Mouse (Mus musculus): Measurements from ENCODE around the gene Cryba1.
"Not testable (repeated sequence)": the region's sequence is repeated elsewhere in the genome, so short reads cannot be mapped to it uniquely, and the experiment has no call there.

Cryba1 gene

DNA sequence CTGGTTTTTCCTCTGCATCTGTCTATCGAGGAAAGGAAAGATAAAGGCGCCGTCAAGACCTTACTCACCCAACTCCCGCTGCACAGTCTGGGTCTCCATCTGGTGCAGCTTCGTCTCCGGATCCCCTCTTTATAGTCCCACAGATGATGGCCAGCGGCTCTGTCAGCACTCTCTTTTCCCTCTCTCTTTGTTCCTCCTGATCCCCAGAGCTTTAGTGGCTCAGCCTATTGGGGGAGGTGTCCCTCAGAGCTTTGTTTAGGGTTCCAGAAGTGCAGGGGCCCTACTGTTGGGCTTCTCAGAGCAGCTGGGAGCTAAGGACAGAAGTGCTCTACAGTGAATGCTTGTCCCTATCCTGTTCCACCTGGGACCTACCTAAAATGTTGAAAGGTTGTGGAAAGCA, at the start of gene Cryba1:
TSS of gene Cryba1 (minus strand) at position 101 of the 400 bp plus-strand sequence.
- no peak for DNase-seq (ENCODE audit: low spot score)

DNA sequence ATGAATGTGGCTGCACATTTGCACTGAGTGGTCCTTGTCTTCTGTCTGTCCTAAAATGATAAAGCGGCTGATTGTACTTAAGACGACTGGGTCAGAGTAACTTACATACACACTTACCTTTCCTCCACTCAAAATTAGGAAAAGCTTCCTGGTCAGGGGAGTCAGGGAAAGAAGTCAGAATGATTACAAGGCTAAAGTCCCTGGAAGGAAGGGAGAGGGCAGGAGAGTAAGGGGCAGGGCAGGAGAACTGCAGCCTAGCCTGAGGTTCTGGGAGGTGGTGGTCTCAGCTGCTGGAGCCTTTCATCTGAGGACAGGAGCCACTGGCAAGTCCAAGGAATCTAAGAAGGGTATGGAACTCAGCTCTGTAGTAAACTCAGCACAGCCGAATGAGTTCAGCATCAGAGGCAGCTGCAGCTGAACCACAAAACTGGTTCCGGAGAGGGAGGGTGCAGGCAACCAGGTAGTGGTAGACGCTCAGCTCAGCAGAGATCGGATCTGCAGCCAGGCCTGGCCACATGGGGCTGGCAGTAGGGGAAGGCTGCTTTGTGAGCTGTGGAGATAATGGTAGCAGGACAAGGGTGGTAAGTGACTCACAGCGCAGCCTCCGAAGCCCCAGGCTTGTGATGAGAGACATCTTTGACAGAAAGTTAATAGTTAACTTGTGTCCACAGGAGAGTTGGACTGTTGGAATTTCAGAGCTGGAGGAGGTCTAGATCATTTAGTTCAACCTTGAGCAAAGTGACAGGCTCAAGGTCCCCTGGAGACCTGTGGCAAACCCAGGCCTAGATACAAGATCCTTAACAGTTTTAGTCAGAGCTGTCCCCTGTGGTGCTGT, 47.0 kb upstream of the Cryba1 start:
- DNase-seq (ENCODE audit: low spot score) = no peak

DNA sequence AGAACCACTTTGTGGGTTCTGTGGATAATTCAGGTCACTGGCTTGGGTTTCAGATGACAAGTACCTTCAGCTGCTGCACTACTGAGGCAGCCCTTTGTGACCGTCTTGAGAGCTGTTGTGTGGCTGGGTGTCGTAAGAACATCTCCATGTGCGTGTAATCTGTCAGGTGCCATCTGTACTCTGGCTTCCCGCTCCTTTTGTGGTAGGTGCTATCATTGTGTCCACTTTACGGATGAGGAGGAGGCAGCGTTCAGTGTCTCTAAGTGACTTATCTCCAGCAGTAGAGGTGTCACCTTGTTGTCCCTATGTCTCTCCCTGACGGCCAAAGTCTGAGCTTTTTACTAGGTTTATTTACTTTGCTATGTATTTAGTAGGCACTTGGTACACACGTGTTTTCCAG, 45.3 kb upstream of the Cryba1 start:
- DNase-seq (ENCODE audit: low spot score) = no peak

DNA sequence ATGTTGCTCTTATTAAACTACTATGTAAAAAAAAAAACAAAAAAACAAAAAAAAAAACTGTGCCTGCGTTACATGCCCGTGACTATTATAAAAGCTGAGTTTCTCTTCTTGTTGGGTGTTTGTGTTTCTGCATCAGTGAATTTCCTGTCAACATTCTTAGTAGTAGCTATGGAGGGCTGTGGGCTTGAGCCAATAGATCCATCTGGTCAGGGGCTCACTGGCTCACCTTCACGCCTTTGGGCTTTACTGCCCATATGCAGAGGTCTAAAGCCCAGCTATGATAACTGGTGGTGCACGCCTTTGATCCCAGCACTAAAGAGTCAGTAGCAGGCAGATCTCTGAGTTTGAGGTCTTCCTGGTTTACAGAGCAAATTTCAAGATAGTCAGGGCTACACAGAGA, 44.4 kb upstream of the Cryba1 start:
- DNase-seq (ENCODE audit: low spot score) = no peak

DNA sequence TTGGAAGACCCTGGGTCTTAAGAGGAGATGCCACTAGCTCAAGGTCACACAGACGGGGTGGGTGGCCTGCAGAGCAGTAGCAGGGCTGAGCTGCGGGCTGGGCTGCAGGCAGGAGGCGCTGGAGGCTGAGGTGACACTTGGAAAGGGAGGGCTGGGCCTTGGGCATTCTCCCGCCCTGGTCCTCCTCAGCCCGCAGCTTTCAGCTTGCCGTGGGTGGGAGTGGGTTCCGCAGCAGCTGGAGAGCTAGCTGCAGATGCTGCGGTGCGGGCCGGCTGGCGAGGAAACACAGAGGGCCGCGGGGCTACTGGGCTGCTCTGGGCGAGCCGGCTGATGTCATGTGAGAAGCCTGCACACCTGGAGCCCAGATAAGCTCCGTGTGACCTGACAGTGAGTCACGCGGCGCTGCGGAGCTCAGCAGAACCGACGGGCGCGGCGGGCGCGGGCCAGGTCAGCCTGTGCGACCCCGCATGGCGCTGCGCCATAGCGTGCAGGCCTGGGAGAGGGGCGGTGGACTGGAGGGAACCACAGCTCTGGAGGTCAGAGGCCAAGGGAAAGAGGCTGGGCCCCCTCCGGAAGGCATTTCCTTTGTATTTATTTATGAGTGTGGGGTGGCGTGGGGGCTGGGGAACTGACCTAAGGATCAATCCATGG, 41.4 kb upstream of the Cryba1 start:
- DNase-seq (ENCODE audit: low spot score) = no peak

DNA sequence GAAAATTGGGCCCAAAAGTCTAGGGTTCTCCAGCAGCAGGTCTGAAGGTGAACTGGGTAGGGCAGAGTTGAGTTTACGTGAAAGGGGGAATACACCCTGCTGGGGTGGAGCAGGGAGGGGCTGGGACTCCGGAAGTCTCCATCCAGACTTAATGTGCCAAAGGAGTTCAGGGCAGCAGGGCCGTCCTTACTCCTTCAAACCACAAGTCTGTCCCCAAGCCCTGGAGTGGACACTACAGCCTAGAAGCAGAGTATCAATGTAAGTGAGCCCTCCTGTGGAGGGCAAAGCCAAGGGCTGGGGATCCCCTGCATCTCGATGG, 40.3 kb upstream of the Cryba1 start:
- no peak for DNase-seq (ENCODE audit: low spot score)

DNA sequence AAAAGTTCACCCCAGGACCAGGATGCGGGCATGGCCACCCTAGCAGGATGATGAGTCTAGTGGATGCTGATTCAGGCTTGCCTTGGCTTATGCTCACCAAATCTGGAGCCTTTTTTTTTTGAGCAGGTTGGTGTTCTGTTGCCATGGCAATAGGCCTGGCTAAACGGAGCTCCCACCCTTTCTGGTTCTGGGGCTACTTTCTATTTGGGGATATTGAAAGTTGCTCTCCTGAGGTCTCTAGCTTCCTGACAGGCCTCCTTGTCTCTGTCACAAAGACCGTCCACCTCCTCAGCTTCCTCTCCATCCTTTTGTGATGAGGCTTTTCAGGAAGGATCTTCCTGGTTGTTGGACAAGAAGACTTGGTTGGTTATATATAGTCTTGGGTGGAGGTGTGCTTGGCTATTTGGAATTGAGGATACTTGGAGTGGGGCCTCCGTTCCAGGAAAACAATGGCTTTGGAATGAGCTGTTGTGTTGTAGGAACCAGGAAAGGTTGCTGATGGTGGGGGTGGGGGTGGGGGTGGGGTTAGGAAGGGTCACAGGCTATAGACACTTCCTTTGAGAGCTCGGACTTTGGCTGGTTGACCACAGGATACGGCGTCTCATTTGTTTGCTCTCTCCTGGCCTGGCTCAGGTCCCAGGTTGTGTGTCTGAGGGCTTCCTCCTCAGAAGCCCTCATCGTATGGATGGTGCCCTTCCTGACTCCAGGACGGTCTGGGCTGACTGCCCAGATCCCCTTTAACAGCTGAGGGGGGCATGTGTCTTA, 39.8 kb upstream of the Cryba1 start:
- no peak for DNase-seq (ENCODE audit: low spot score)

DNA sequence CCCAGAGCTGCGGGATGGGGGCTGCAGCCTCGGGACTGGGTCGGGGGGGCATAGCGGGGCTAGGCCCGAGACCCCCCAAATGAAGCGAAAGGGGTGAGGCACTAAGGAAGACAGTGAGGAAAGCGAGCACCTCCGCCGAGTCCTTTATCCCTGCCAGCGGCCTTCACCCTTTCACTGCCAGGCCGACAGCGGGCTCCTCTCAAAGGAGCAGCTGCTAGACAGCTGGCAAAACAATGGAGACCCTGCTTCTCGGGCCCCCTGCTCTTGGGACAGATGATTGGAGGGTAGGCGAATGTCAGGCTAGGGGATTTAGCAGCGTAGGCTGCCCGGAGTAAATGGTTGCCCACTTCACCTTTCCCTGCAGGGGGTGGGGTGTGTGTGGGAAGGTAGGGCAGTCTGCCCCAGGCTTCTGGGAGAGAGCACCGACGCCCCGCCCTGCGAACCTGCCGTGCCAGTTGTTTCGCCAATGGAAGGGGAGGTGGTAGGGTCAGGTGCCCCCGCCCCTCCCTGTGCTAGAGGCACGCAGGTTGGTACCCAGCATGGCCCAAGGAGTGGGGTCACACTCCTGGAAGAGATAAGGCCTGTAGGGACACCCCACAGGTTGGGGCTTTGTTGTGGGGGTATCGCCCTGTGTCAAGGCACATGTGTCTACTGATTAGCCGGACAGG, 38.7 kb upstream of the Cryba1 start:
- peak; percentile 48 for DNase-seq (ENCODE audit: low spot score)

DNA sequence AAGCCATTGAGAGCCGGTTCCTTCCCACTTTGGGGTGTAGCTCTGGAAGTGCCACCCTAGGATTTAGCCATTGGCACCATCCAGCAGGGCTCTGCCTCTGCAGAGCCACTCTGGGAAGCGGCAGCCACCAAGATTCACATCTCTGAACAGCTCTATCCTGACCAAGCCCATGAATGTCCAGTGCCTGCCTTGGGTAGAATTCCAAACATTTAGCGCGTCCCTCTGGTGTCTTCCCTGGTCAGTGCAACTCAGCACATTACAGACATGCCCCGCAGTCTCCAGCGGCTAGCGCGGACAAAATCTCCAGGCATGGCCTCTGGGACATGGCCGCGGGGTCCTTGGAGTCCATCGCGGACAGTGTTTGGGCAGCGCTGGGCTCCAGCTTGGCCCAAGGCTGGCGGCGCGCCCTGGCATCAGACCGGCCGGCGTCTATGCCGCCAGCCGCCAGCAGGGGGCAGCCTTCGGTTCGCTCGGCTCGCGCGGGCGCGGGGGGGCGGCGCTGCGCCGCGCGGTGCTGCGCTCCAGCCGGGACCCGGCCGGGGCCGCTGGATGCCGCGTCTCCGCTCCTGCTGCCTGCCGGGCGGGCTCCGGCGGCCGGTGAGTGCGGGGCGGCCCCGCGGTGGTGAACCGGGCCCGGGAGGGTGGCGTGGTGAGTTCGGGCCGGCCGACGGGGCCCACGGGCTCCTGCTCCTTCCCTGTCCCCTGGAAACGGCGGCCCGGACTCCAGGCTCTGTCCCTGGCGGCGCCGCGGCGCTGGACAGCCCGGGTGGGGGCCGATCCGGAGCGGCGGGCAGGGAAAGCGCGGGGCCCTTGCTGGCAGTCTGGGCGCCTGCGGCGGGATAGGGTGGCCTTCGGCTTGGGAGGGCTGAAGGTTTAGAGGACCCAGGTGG, 37.9 kb upstream of the Cryba1 start, which contains the start of gene Myo18a:
TSS of gene Myo18a (plus strand) at position 464 of the 890 bp plus-strand sequence.
- DNase-seq (ENCODE audit: low spot score) = peak; percentile 79

DNA sequence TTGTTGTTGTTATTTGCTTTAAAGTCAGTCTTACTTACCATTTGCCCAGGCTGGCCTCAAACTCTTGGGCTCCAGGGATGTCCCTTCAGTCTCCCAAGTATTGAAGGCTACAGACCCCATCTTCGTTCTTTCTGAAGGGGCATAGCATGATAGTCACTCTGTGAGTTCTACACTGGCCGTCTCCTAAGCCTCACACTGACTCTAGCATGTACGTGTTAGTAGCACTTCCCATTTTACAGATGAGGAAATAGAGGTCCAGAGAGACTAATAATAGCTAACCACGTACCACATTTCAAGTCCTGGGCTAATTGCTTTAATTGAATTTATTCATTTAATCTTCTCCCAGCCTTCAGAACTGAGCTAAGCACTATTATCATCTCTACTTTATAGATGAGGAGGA, 34.9 kb upstream of the Cryba1 start:
- DNase-seq (ENCODE audit: low spot score) = no peak

DNA sequence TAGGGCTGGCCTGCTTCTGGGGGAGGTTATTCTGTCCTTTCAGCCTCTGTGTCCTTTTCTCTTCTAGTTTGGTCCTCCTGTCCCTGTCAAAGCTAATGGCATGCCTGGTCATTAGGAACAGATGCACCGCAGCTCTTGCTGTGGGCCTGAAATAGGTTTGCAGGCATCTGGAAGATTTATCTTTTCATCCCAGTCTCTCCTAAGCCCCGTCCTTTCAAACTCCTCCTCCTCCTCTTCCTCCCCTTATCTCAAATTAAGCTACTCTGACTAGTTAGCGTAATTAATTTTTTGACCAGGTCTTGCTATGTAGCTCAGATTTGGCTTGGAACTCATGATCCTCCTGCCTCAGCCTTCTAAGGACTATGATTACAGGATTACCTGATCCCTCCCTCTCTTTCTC, 28.4 kb upstream of the Cryba1 start:
- no peak for DNase-seq (ENCODE audit: low spot score)

DNA sequence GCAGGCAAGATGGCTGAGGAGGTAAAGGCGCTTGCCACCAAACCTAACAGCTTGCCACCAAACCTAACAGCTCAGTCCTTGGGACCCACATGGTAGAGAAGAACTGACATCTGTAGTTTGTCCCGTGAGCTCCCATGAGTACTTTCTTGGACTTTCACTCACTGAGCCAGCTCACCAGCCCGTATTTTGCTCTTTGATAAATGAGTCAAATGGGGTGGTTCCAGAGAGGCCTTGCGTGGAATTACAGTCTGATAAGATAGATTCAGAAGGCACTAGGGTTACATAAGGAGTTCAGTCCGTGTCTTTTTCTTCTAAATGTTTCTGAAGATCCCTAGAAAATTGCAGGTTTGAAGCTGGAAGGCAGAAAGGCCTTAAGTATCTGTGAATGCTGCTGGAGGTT, 27.4 kb upstream of the Cryba1 start:
- no peak for DNase-seq (ENCODE audit: low spot score)

DNA sequence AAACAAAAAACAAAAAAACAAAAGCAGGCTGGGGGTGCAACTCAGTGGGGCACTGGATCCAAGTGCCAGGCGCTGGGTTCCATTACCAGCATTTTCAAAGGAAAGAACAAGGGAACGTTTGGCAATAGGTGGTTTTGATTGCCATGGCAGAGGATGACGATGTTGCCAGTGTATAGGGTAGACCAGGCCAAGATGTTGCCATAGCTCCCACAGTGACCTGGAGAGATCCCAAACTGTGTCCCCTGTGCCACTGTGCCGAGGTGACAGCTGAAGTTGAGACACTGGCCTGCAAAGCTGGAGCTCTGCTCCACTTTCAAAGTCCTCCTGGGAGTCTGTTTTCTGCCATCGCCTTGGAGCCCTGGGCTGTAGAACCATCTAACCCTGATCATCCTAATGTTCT, 23.9 kb upstream of the Cryba1 start:
- no peak for DNase-seq (ENCODE audit: low spot score)

DNA sequence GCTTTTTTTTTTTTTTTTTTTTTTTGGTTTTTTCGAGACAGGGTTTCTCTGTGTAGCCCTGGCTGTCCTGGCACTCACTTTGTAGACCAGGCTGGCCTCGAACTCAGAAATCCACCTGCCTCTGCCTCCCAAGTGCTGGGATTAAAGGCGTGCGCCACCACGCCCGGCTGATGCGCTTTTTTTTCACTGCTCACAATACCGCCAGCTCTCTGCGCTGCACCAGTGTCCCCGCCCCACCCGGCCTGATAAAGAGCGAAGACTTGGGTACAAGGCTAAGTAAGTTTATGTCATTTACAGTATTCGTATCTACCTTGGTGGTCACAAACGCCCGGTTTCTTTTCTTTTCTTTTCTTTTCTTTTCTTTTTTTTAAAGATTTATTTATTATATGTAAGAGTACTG, 22.0 kb upstream of the Cryba1 start:
- DNase-seq (ENCODE audit: low spot score) = not testable (repeated sequence)

DNA sequence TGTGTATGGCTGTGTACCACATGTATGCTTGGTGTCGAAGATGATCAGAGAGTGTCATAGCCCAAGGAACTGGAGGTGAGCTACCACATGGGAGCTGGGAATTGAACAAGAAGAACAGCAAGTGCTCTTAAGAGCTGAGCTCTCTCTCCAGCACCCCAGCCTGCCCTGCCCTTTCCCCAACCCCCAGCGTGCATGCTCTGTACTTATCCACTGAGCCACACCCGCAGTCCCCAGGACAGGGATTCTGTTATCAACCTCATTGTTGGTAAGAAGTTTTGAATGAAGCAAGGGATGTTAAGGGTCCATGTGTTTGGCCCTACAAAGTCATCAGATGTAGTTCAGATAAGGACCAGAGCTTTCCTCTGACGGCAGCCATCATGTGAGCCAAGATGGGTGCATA, 21.6 kb upstream of the Cryba1 start:
- no peak for DNase-seq (ENCODE audit: low spot score)

DNA sequence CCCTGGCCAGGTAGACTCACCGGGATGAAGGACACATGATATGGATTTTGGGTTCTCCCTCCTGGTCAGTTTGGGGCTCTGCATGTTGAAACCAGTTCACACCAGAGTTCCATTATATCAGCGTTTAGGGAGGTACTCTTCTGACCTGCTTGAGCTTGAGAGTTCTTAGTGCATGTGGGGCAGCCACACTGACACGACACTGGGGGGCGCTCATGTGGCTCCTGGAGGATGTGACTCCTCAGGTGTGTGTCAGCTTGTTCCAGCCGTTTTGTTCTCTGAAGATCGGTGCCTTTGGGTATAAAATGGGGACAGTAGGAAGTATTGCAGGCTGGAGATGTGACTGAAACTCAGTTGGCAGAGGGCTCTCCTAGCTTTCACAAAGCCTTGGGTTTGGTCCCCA, 18.9 kb upstream of the Cryba1 start:
- DNase-seq (ENCODE audit: low spot score) = no peak

DNA sequence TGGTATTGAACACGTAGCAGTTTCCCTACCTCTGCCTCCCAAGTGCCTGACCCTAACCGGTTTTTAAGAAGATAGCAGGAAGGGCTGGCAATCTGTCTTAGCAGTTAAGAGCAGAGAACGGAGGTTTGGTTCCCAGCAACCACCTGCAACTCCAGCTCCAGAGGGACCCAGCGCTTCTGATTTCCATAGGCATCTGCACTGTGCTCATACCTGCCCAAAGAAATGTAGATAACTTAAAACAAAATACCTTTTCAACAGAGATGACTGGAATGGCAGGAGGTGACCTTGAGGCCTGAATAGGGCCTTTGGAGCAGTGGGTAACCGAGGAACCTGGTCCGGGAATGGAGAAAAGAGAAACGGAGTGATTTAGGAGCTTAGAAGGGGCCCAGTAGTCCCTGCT, 13.5 kb upstream of the Cryba1 start:
- DNase-seq (ENCODE audit: low spot score) = no peak

DNA sequence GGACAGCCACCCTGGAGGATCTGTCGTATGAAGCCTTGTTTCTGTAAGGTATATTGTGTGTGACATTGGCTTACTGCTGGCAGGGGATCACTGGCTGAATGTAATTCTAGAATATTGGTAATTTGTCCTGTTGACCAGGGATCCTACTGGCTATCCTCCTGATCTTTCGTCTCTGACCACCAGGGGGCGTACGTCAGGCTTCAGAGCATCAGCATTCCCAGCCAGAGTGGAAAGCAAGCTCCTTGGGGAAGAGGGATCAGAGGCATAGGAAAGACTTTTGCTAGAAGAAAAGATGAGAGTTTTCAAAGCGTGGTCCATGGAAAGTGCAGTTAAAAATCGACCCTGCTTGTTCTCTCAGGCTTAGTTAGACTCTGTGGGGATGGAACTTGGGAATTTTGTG, 12.2 kb upstream of the Cryba1 start:
- peak; percentile 76 for DNase-seq (ENCODE audit: low spot score)

DNA sequence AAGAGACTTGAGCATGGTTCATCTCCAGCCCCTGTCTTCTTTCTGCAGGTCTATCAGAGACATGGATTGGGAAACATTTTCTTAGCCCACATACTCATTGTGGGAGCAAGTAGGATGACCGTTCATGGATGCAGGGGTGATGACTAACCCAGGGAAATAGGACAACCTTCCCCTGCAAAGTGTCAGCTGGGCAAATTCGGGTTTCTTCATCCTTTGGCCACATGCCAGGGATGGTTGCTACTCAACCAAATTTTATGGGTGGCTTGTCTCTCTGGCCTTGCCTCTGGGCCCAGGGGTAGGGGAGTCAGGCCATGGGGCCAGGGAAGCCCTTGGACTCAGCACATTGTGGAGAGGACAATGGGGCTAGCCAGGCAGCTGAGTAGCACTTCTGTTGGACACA, 3.5 kb upstream of the Cryba1 start:
- DNase-seq (ENCODE audit: low spot score) = no peak

DNA sequence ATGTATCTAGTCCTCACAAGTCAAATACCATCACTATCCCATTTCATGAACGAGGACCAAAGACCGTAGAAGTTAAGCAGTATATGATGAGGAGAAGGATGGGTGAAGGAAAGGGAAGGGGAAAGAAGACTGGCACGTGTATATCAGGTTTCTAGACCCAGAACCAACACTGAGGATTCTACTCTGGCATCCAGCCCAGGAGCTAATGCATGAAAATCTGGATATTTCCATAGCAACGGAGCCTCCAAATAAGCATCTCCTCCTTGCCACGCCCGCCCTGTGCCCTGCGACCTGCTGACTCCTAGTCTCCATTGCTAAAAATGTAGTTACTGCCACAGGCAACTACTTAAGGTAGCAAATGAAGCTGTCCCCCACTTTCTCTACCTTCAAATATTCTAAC, 317 bp downstream of the Cryba1 start:
- DNase-seq (ENCODE audit: low spot score) = no peak

DNA sequence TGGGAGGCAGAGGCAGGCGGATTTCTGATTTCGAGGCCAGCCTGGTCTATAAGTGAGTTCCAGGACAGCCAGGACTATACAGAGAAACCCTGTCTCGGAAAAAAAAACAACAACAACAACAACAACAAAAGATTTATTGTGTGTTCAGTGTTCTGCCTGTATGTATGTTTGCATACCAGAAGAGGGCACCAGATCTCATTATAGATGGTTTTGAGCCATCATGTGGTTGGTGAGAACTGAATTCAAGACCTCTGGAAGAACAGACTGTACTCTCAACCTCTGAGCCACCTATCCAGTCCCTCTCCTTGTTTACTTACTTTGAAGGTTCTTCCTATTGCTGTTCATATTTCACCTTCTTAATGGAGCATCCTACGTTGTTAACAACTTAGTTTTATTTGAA, 3.7 kb downstream of the Cryba1 start:
- no peak for DNase-seq (ENCODE audit: low spot score)

DNA sequence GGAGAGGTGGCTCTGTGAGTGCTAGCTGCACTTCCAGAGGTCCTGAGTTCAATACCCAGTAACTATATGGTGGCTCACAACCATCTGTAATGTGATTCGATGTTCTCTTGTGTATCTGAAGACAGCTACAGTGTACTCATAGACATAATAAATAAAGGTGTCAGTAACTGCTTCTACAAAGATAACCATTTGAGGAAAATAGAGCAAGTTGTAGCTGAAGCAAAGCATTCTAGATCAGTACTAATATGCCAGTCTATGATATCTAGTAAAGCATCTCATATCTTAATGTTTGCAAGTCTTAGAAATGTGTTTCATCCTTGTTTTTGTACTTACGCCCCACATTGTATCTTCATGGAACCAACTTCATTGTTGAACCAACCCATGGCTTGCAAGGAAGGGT, 6.0 kb downstream of the Cryba1 start:
- DNase-seq (ENCODE audit: low spot score) = no peak

Data from testis, postnatal 14 days (tissue).